Mouse (Mus musculus) left cerebral cortex, postnatal 4 days (tissue): Measurements from ENCODE around the gene Polrmt. TPM values are rescaled to one million over a fixed set of nuclear protein-coding genes. Genes with fewer than 3 reads are reported as not detected.

Experiments
- DNase-seq: peaks from one replicate; pipeline ENCODE4 v3.0.0-alpha.2; 2022
- intact Hi-C: fragments of 180-260 bp; cut with DNase I; formaldehyde crosslinking; loops from one replicate; pipeline ENCODE4 v1.15.1; 2025
- total RNA-seq, 2 experiments: library from RNA; stranded (reverse); gene quantifications; 2 replicates each; pipeline ENCODE4 v1.2.3; 2021

The Polrmt gene
- total RNA-seq, 2 experiments from 2014 or later = 44.8 to 51.8 TPM

GRCm38 (mm10) chr10:79693580-79694378 is 52.6 kb downstream of the Polrmt start:
- no peak for DNase-seq
- intact Hi-C loops = no loop called here

GRCm38 (mm10) chr10:79691986-79692548 is 54.3 kb downstream of the Polrmt start:
- intact Hi-C loops = no loop called here
- DNase-seq = no peak

GRCm38 (mm10) chr10:79689178-79689577 is 57.2 kb downstream of the Polrmt start:
- intact Hi-C loops = no loop called here
- DNase-seq = no peak

- DNase-seq = no peak
- intact Hi-C loops = no loop called here
These were observed 57.7 kb downstream of the Polrmt start, which contains the start of gene Gzmm for GRCm38 (mm10) chr10:79688720-79689119. Gene Gzmm, plus strand, starts transcription at chr10:79689020.

GRCm38 (mm10) chr10:79687513-79687912 is 58.9 kb downstream of the Polrmt start:
- DNase-seq = no peak
- intact Hi-C loops = no loop called here

- intact Hi-C loops = no loop called here
- DNase-seq = no peak
These were observed 59.7 kb downstream of the Polrmt start for GRCm38 (mm10) chr10:79686691-79687090.

- intact Hi-C loops = no loop called here
These were observed 60.2 kb downstream of the Polrmt start for GRCm38 (mm10) chr10:79686219-79686618.

More at GRCm38 (mm10) chr10:79686219-79686618, 60.2 kb downstream of the Polrmt start:
- no peak for DNase-seq

Other genes with a start within 250 kb of the Polrmt start
- gene Plpp2, start 212.8 kb downstream of the Polrmt start, total RNA-seq = 1 to 10 TPM; 7.9 to 9.4 TPM
- gene Mier2, start 191.4 kb downstream of the Polrmt start, total RNA-seq = 10 to 100 TPM; 51.2 to 56.5 TPM
- gene Theg, start 159.2 kb downstream of the Polrmt start, total RNA-seq = not detected
- 10 to 100 TPM; 20.7 to 24.4 TPM for gene C2cd4c, start 132.6 kb downstream of the Polrmt start, total RNA-seq
- gene Shc2, start 108.7 kb downstream of the Polrmt start, total RNA-seq = 10 to 100 TPM; 46.0 to 49.8 TPM
- under 1 TPM; 0.38 to 0.40 TPM for gene Odf3l2, start 100.8 kb downstream of the Polrmt start, total RNA-seq
- under 1 TPM; 0.72 to 0.84 TPM for gene Madcam1, start 82.0 kb downstream of the Polrmt start, total RNA-seq
- gene Tpgs1, start 77.2 kb downstream of the Polrmt start, total RNA-seq = 10 to 100 TPM; 57.0 to 59.9 TPM
- 10 to 100 TPM; 59.6 to 61.5 TPM for gene Cdc34, start 64.4 kb downstream of the Polrmt start, total RNA-seq
- gene Gzmm, start 57.6 kb downstream of the Polrmt start, total RNA-seq = 1 to 10 TPM; 2.6 to 3.3 TPM
- 100 to 1,000 TPM; 486 to 495 TPM for gene Bsg, start 42.1 kb downstream of the Polrmt start, total RNA-seq
- gene Hcn2, start 29.9 kb downstream of the Polrmt start, total RNA-seq = 10 to 100 TPM; 47.4 to 53.8 TPM
- 1 to 10 TPM; 1.3 to 1.7 TPM for gene Fgf22, start 8.5 kb upstream of the Polrmt start, total RNA-seq
- 10 to 100 TPM; 85.0 to 95.3 TPM for gene Rnf126, start 20.4 kb upstream of the Polrmt start, total RNA-seq
- 1 to 10 TPM; 2.5 to 3.2 TPM for gene Fstl3, start 30.7 kb upstream of the Polrmt start, total RNA-seq
- under 1 TPM in 1 of 2 experiments, not detected in 1; 0.52 TPM for gene Prss57, start 44.4 kb upstream of the Polrmt start, total RNA-seq
- gene Palm, start 47.0 kb upstream of the Polrmt start, total RNA-seq = 100 to 1,000 TPM; 404 to 409 TPM
- under 1 TPM; 0.46 to 0.76 TPM for gene Misp, start 74.4 kb upstream of the Polrmt start, total RNA-seq
- 10 to 100 TPM; 91.7 to 92.7 TPM for gene Ptbp1, start 107.8 kb upstream of the Polrmt start, total RNA-seq
- gene Prtn3, start 127.9 kb upstream of the Polrmt start, total RNA-seq = 1 to 10 TPM; 6.9 to 7.0 TPM
- 100 to 1,000 TPM; 277 to 305 TPM for gene Plppr3, start 128.1 kb upstream of the Polrmt start, total RNA-seq
- not detected for gene Elane, start 139.7 kb upstream of the Polrmt start, total RNA-seq
- gene Cfd, start 144.3 kb upstream of the Polrmt start, total RNA-seq = not detected
- gene Med16, start 162.3 kb upstream of the Polrmt start, total RNA-seq = 10 to 100 TPM; 56.4 to 59.6 TPM
- gene Gm26602, start 164.3 kb upstream of the Polrmt start, total RNA-seq = not detected
- 1 to 10 TPM; 5.0 to 6.8 TPM for gene Kiss1r, start 170.4 kb upstream of the Polrmt start, total RNA-seq
- 100 to 1,000 TPM; 307 to 309 TPM for gene R3hdm4, start 174.6 kb upstream of the Polrmt start, total RNA-seq
- gene Arid3a, start 180.5 kb upstream of the Polrmt start, total RNA-seq = 1 to 10 TPM; 6.3 to 9.5 TPM
- gene Wdr18, start 213.6 kb upstream of the Polrmt start, total RNA-seq = 10 to 100 TPM; 51.7 to 55.8 TPM
- under 1 TPM; 0.12 to 0.30 TPM for gene Grin3b, start 224.1 kb upstream of the Polrmt start, total RNA-seq
- 100 to 1,000 TPM; 117 to 127 TPM for gene Tmem259, start 237.7 kb upstream of the Polrmt start, total RNA-seq
- 10 to 100 TPM; 12.4 to 17.2 TPM for gene Cnn2, start 242.0 kb upstream of the Polrmt start, total RNA-seq
- gene Abca7, start 249.9 kb upstream of the Polrmt start, total RNA-seq = 1 to 10 TPM; 7.2 to 8.1 TPM